Mouse (Mus musculus): ENCODE data around the gene Ccdc88c.

The Ccdc88c gene

GRCm38 (mm10) chr12:100878556-100878955 is 150.3 kb downstream of the Ccdc88c start:
- no peak for DNase-seq (ENCODE audit: low spot score in 2 of 2)

GRCm38 (mm10) chr12:100877936-100878335 is 150.9 kb downstream of the Ccdc88c start:
- DNase-seq (ENCODE audit: low spot score in 2 of 2) = no peak

GRCm38 (mm10) chr12:100875960-100876359 is 152.9 kb downstream of the Ccdc88c start:
- no peak for DNase-seq (ENCODE audit: low spot score in 2 of 2)

DNA sequence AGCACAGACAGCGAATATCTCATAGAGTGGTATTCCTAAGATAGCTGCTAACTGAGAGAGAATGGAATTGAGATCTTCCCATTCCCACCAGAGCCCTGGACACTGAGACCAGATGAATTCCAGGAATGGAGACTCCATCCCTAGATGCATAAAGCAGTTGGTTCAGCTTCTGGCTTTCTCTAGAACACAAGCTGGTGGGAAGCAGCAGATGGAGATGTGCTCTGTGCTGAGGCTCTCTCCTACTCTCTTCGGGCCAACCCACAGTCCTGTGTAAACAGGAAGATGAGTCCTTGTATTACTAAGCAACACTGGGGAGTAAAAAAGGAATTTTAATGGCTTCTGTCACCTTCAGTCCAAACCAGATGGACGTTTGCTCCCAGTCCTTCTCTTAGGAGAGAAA is 153.3 kb downstream of the Ccdc88c start:
- no peak for DNase-seq (ENCODE audit: low spot score in 2 of 2)

- DNase-seq (ENCODE audit: low spot score in 2 of 2) = no peak
Observed at GRCm38 (mm10) chr12:100873612-100874011, 155.2 kb downstream of the Ccdc88c start.

GRCm38 (mm10) chr12:100871841-100872240 is 157.0 kb downstream of the Ccdc88c start:
- DNase-seq (ENCODE audit: low spot score in 2 of 2) = no peak

DNA sequence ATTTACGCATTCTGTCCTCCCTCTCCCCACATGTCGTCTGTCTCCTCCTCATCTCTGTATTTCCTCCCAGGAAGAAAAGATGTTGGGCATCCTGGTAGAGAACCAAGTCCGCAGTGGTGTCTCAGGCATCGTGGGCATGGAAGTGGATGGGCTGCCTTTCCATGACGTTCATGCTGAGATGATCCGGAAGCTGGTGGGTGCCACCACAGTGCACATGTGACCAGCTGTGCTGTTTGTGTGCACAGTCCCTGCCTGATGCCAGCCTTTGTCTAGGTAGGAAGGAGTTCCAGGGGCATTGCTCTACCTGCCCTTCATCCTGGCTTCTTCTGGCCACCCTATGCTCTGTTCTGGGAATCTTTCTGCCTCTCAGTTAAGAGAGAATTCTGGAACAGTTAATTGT is 157.6 kb downstream of the Ccdc88c start:
- DNase-seq (ENCODE audit: low spot score in 2 of 2) = no peak

DNA sequence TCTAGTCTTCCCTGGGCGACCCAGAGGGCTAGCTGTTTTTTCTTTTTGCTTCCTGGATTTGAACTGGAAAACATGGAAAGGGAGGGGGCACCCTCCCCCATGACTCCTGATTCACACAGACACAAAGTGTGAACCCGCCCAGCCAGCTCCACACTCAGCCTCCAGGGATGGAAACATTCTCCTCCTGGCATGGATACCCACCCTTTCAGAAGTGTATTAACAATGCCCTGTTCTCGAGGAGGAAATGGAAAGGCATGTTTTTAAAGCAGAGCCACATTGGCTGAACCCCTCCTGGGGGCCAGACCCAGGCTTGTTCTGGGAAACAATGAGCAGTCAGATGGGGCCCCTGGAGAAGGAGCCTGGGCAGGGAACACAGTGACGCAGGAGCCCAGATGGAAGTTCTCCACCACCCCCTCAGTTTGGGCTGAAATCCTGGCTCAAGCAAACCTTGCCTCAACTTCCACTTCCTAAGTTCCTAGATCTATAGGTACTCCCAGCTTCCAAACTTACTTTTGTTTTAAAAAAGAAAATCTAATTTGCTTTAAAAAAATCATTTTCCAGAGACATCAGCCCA is 160.7 kb downstream of the Ccdc88c start:
- no peak for DNase-seq (ENCODE audit: low spot score in 2 of 2)

DNA sequence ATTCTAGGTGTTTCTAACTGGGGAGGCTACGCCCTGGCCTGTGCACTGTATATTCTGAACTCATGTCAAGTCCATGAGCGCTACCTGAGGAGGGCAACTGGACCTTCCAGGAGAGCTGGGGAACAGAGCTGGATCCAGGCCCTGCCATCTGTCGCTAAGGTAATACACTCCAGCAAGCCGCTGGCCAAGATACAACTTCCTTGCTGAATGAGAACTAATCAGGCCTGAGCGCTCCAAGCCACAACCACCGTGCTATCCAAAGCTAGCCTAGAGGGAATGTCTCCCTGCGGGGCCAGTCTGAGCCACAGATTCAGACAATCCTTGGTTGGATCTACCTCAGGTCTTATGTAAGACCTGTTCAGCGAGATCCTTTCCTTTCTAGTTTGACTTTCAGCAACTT is 161.8 kb downstream of the Ccdc88c start:
- DNase-seq (ENCODE audit: low spot score in 2 of 2) = no peak

GRCm38 (mm10) chr12:100865509-100866078 is 163.3 kb downstream of the Ccdc88c start:
- no peak for DNase-seq (ENCODE audit: low spot score in 2 of 2)

- DNase-seq (ENCODE audit: low spot score in 2 of 2) = no peak
Observed at GRCm38 (mm10) chr12:100865072-100865471, 163.8 kb downstream of the Ccdc88c start.

DNA sequence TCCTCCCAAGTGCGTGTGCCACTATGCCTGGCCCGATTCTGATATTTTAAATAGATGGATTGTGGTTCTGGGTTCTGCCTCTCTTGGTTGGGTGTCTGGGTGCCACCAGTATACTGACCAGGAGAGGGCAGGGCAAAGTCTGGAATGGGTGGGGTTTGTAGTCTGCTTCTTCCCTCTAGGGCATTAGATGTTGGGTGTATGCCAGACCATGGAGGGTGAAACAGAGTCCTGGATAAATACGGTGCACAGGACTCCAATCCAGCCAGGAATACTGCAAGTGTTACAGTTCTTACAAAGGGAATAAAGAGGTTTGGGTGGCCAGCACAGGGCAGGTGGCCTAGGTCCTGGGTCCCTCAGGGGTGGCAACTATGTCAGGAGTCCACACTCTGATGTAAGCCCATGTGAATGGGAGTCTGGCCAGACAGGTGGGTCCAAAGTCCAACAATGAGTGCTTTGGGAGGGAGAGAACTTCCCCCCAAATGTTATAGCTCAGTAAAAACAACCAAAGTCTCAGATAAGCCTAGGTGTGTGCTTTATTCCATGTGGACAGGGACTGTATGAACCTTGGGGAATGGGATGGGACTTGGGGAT is 165.9 kb downstream of the Ccdc88c start:
- no peak for DNase-seq (ENCODE audit: low spot score in 2 of 2)

- no peak for DNase-seq (ENCODE audit: low spot score in 2 of 2)
Observed at GRCm38 (mm10) chr12:100862272-100862671, 166.6 kb downstream of the Ccdc88c start.

Measured in spleen, postnatal 4 days (tissue).